Mouse (Mus musculus): Measurements from ENCODE around the gene Fbxw4. TPM values are rescaled to one million over a fixed set of nuclear protein-coding genes. Genes with fewer than 3 reads are reported as not detected.

Gene Fbxw4
- polyA plus RNA-seq, 1 experiment from 2014 or later, result 8.1 TPM

- Histone ChIP-seq H3K9ac (replicated peaks; ENCODE audit: low read length) (peak overlapping the region; percentile 98), H3K4me3 (replicated peaks; ENCODE audit: low read depth, low read length) (peak overlapping the region; percentile 78), H3K36me3 (ENCODE audit: control insufficient read depth, insufficient read depth, low read length) (no peaks in the 10 kb centered on the region), H3K4me1 (ENCODE audit: control insufficient read depth, insufficient read depth, low read length) (peaks cover 26% of the 10 kb centered on the region), H3K9me3 (ENCODE audit: control insufficient read depth, low read length) (no peaks in the 10 kb centered on the region), H3K27ac (replicated peaks; ENCODE audit: low read depth, low read length) (peak overlapping the region; percentile 96), H3K4me2 (ENCODE audit: low read length) (peak overlapping the region; percentile 74), H3K27me3 (ENCODE audit: control insufficient read depth, insufficient read depth, low read length) (no peaks in the 10 kb centered on the region)
- WGBS, result 19% methylated on average over 18 of the region's 18 CpGs
- no peak for ATAC-seq (ENCODE audit: low FRiP score, low TSS enrichment)
- no peak for DNase-seq
Observed at GRCm38 (mm10) chr19:45660503-45660790, 335 bp upstream of the Fbxw4 start.

GRCm38 (mm10) chr19:45659301-45659737, 793 bp downstream of the Fbxw4 start:
- H3K4me1 ChIP-seq (ENCODE audit: control insufficient read depth, insufficient read depth, low read length), result peaks cover 28% of the 10 kb centered on the region
- WGBS, result 1% methylated on average over 18 of the region's 18 CpGs
- H3K4me3 ChIP-seq (replicated peaks; ENCODE audit: low read depth, low read length), result peak overlapping the region; percentile 78
- ATAC-seq (ENCODE audit: low FRiP score, low TSS enrichment), result no peak
- no peaks in the 10 kb centered on the region for H3K27me3 ChIP-seq (ENCODE audit: control insufficient read depth, insufficient read depth, low read length)
- peak overlapping the region; percentile 96 for H3K27ac ChIP-seq (replicated peaks; ENCODE audit: low read depth, low read length)
- no peaks in the 10 kb centered on the region for H3K9me3 ChIP-seq (ENCODE audit: control insufficient read depth, low read length)
- DNase-seq, result no peak
- H3K36me3 ChIP-seq (ENCODE audit: control insufficient read depth, insufficient read depth, low read length), result no peaks in the 10 kb centered on the region
- peak overlapping the region; percentile 98 for H3K9ac ChIP-seq (replicated peaks; ENCODE audit: low read length)
- peak overlapping the region; percentile 74 for H3K4me2 ChIP-seq (ENCODE audit: low read length)

- WGBS, result 57% methylated on average over 10 of the region's 10 CpGs
- H3K27ac ChIP-seq (replicated peaks; ENCODE audit: low read depth, low read length), result no peak overlapping the region
Observed at GRCm38 (mm10) chr19:45658556-45659268, 1.4 kb downstream of the Fbxw4 start.

DNA sequence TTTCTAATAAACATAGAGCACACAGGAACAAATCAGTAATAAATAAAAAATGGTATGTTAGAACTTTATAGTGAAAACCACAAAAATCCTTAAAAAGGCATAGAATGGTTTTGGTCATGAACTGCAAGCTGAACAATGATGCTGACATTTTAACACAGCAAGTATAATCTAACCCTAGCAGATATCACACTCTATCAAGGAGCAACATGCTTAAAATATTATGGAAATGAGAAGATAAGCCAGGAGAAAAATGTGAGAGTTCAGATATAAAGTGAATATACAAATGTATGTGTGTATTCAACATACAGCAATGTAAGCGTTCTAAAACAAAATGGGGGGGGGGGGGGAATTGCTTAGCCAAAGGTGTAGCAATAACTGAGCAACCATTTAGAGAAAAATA, 2.3 kb downstream of the Fbxw4 start:
- 82% methylated on average over 1 of the region's 1 CpGs for WGBS
- Histone ChIP-seq H3K4me3 (replicated peaks; ENCODE audit: low read depth, low read length) (no peak overlapping the region), H3K27ac (replicated peaks; ENCODE audit: low read depth, low read length) (no peak overlapping the region), H3K9me3 (ENCODE audit: control insufficient read depth, low read length) (no peaks in the 10 kb centered on the region), H3K9ac (replicated peaks; ENCODE audit: low read length) (no peak overlapping the region), H3K27me3 (ENCODE audit: control insufficient read depth, insufficient read depth, low read length) (no peaks in the 10 kb centered on the region), H3K4me2 (ENCODE audit: low read length) (no peak overlapping the region), H3K36me3 (ENCODE audit: control insufficient read depth, insufficient read depth, low read length) (no peaks in the 10 kb centered on the region), H3K4me1 (ENCODE audit: control insufficient read depth, insufficient read depth, low read length) (peaks cover 28% of the 10 kb centered on the region)
- ATAC-seq (ENCODE audit: low FRiP score, low TSS enrichment), result no peak
- DNase-seq, result no peak

More at GRCm38 (mm10) chr19:45658556-45659268, 1.4 kb downstream of the Fbxw4 start:
- DNase-seq (peak; percentile 16), ATAC-seq (ENCODE audit: low FRiP score, low TSS enrichment) (no peak)
- H3K36me3 ChIP-seq (ENCODE audit: control insufficient read depth, insufficient read depth, low read length), result no peaks in the 10 kb centered on the region
- H3K4me3 ChIP-seq (replicated peaks; ENCODE audit: low read depth, low read length), result peak overlapping the region; percentile 78
- H3K9me3 ChIP-seq (ENCODE audit: control insufficient read depth, low read length), result no peaks in the 10 kb centered on the region
- H3K4me2 ChIP-seq (ENCODE audit: low read length), result peak overlapping the region; percentile 74
- peak overlapping the region; percentile 98; the same call in 1 of the 2 replicates for H3K9ac ChIP-seq (replicated peaks; ENCODE audit: low read length)
- H3K4me1 ChIP-seq (ENCODE audit: control insufficient read depth, insufficient read depth, low read length), result peaks cover 28% of the 10 kb centered on the region
- H3K27me3 ChIP-seq (ENCODE audit: control insufficient read depth, insufficient read depth, low read length), result no peaks in the 10 kb centered on the region

DNA sequence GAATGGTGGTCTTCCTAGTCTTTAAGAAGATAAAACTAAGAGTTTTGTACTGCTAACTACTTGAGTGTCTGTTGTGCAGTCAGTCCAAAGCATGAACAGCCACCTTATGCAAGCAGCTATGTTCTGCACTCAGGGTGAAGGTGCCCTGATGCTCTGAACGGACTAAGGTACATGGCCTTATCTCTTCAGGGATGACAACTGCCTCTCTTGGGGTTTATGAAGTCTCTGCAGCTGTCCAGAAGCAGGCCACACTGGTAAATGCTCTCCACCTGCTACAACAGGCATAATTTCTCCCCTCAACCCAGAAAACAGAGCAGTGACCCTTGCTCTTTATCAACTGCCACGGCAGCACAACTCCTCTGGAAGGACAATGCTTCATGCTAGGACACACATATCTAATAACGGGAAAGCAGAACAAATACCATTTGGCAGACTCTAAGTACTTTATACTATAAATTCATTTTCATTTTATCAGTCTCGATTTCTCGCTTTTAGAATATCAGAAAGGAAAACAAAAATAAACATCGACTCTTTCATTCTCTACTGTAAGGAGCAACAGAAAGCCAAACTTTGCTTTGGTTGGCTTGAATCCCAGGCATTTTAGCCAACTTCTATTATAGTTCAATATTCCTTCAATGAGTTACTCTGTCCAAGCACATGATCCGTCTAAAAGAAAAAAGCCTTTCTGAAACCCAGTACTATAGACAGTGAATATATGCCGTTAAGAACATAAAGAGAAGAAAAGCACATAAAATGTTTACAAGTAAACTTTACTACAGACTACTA, 3.1 kb downstream of the Fbxw4 start:
- Histone ChIP-seq H3K27me3 (ENCODE audit: control insufficient read depth, insufficient read depth, low read length) (no peaks in the 10 kb centered on the region), H3K9ac (replicated peaks; ENCODE audit: low read length) (no peak overlapping the region), H3K27ac (replicated peaks; ENCODE audit: low read depth, low read length) (no peak overlapping the region), H3K4me3 (replicated peaks; ENCODE audit: low read depth, low read length) (no peak overlapping the region), H3K9me3 (ENCODE audit: control insufficient read depth, low read length) (no peaks in the 10 kb centered on the region), H3K4me1 (ENCODE audit: control insufficient read depth, insufficient read depth, low read length) (peaks cover 28% of the 10 kb centered on the region), H3K36me3 (ENCODE audit: control insufficient read depth, insufficient read depth, low read length) (no peaks in the 10 kb centered on the region), H3K4me2 (ENCODE audit: low read length) (no peak overlapping the region)
- 66% methylated on average over 8 of the region's 8 CpGs for WGBS
- DNase-seq, result no peak
- no peak for ATAC-seq (ENCODE audit: low FRiP score, low TSS enrichment)

GRCm38 (mm10) chr19:45655870-45656269, 4.2 kb downstream of the Fbxw4 start:
- 40% methylated on average over 8 of the region's 8 CpGs for WGBS
- peak overlapping the region; percentile 28; the same call in 1 of the 2 replicates for H3K27ac ChIP-seq (replicated peaks; ENCODE audit: low read depth, low read length)
- H3K4me1 ChIP-seq (ENCODE audit: control insufficient read depth, insufficient read depth, low read length), result peaks cover 28% of the 10 kb centered on the region
- H3K27me3 ChIP-seq (ENCODE audit: control insufficient read depth, insufficient read depth, low read length), result no peaks in the 10 kb centered on the region
- H3K4me3 ChIP-seq (replicated peaks; ENCODE audit: low read depth, low read length), result no peak overlapping the region
- H3K9me3 ChIP-seq (ENCODE audit: control insufficient read depth, low read length), result no peaks in the 10 kb centered on the region
- no peak for ATAC-seq (ENCODE audit: low FRiP score, low TSS enrichment)
- H3K4me2 ChIP-seq (ENCODE audit: low read length), result peak overlapping the region; percentile 26
- no peak overlapping the region; the same call in 1 of the 2 replicates for H3K9ac ChIP-seq (replicated peaks; ENCODE audit: low read length)
- peak; percentile 55 for DNase-seq
- H3K36me3 ChIP-seq (ENCODE audit: control insufficient read depth, insufficient read depth, low read length), result no peaks in the 10 kb centered on the region

DNA sequence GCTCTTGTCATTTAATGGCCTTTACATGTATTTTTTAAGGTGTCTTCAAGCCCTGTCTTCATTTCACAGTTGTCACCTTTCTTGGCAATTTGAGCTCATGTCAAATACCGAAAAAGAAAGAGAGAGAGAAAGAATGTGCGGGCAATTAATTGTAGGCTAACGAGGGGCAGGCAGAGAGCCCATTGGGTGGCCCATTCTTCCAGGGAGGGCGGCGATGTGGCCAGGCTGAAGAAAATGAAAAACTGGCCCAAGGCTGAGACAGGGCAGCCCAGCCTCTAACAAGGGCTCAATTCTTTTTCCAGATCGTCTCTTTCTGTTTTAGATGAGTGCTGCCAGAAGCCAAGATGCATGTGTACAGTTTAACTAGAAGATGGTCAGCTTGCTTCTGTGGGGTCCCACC, 6.1 kb downstream of the Fbxw4 start:
- H3K27ac ChIP-seq (replicated peaks; ENCODE audit: low read depth, low read length), result no peak overlapping the region
- DNase-seq (no peak), ATAC-seq (ENCODE audit: low FRiP score, low TSS enrichment) (no peak)
- 84% methylated on average over 6 of the region's 6 CpGs for WGBS
- H3K9ac ChIP-seq (replicated peaks; ENCODE audit: low read length), result no peak overlapping the region
- no peaks in the 10 kb centered on the region for H3K9me3 ChIP-seq (ENCODE audit: control insufficient read depth, low read length)
- H3K4me3 ChIP-seq (replicated peaks; ENCODE audit: low read depth, low read length), result no peak overlapping the region
- no peak overlapping the region for H3K4me2 ChIP-seq (ENCODE audit: low read length)
- no peaks in the 10 kb centered on the region for H3K36me3 ChIP-seq (ENCODE audit: control insufficient read depth, insufficient read depth, low read length)
- H3K27me3 ChIP-seq (ENCODE audit: control insufficient read depth, insufficient read depth, low read length), result no peaks in the 10 kb centered on the region
- peaks cover 23% of the 10 kb centered on the region for H3K4me1 ChIP-seq (ENCODE audit: control insufficient read depth, insufficient read depth, low read length)

- no peaks in the 10 kb centered on the region for H3K27me3 ChIP-seq (ENCODE audit: control insufficient read depth, insufficient read depth, low read length)
- no peak overlapping the region for H3K27ac ChIP-seq (replicated peaks; ENCODE audit: low read depth, low read length)
- DNase-seq, result peak; percentile 18
- ATAC-seq (ENCODE audit: low FRiP score, low TSS enrichment), result no peak
- H3K36me3 ChIP-seq (ENCODE audit: control insufficient read depth, insufficient read depth, low read length), result no peaks in the 10 kb centered on the region
- H3K4me1 ChIP-seq (ENCODE audit: control insufficient read depth, insufficient read depth, low read length), result peaks cover 12% of the 10 kb centered on the region
- H3K4me2 ChIP-seq (ENCODE audit: low read length), result no peak overlapping the region
- no peak overlapping the region for H3K9ac ChIP-seq (replicated peaks; ENCODE audit: low read length)
- 65% methylated on average over 15 of the region's 15 CpGs for WGBS
- H3K9me3 ChIP-seq (ENCODE audit: control insufficient read depth, low read length), result no peaks in the 10 kb centered on the region
- H3K4me3 ChIP-seq (replicated peaks; ENCODE audit: low read depth, low read length), result no peak overlapping the region
Observed at GRCm38 (mm10) chr19:45652286-45652988, 7.7 kb downstream of the Fbxw4 start.

All from midbrain, embryonic 14.5 days (tissue).